10 mouse cellular contexts compared by ENCODE assay signal in the genomic region with DNA sequence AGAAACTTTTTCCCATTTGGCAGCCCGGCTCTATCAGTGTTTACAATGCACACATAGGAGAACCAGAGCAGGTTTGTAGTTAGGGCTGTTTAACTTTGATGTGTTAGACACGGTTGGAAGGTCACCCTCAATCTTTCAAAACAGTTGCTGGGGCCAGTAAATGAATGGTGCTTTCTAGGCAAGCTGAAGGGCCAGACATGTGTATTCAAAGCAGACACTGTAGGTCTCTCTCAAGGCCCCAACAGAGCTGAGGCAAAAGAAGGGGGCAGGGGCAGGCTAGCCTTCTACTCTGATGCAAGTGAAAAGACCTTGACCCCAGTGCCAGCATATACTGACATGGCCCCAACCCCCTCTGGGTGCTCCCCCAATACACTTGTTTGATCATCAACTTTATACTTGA. TPM values are rescaled to one million over a fixed set of nuclear protein-coding genes. Genes with fewer than 3 reads are reported as not detected.
DNase-seq lines count a peak whose midpoint lies in the region; ATAC-seq and TF ChIP-seq lines count a peak whose summit lies in the region.
"Had no signal": no experiment of that assay in that cellular context is flagged by ENCODE, and none has a peak within 500 bp of the region (broad histone marks: within the 10 kb centered on the region; RNA-seq: fewer than 3 reads in every experiment).

No protein-coding gene starts in this region.

- TF ChIP-seq POLR2A in testis, adult 2 months (IDR thresholded peaks at IDR 0.05; ENCODE audit: control insufficient read depth, low read depth, low read length): no peak

- no peak overlapping the region for H3K9ac ChIP-seq in hindbrain, embryonic 16.5 days (ENCODE audit: low read depth, low read length)
- no peak overlapping the region for H3K9ac ChIP-seq in kidney, embryonic 16.5 days (replicated peaks; ENCODE audit: low read length)

- no peak overlapping the region for H3K4me2 ChIP-seq in hindbrain, embryonic 16.5 days (ENCODE audit: low read length)
- peak overlapping the region; percentile 80 for H3K4me2 ChIP-seq in kidney, embryonic 16.5 days (replicated peaks; ENCODE audit: low read depth, low read length)

- no peak for ATAC-seq in hindbrain, embryonic 16.5 days
- peak; percentile 9; the same call in 1 of the 2 replicates for ATAC-seq in kidney, embryonic 16.5 days (ENCODE audit: low FRiP score, low TSS enrichment)

- TF ChIP-seq CTCF in testis, adult 2 months (IDR thresholded peaks at IDR 0.05; ENCODE audit: control insufficient read depth, insufficient read depth, insufficient replicate concordance, low read depth, low read length): no peak

- no peaks in the 10 kb centered on the region for H3K9me3 ChIP-seq in hindbrain, embryonic 10.5 days
- H3K9me3 ChIP-seq in hindbrain, embryonic 16.5 days (ENCODE audit: control insufficient read depth, low read length): no peaks in the 10 kb centered on the region
- H3K9me3 ChIP-seq in kidney, embryonic 16.5 days (ENCODE audit: low read length): no peaks in the 10 kb centered on the region

- H3K4me3 ChIP-seq in hindbrain, embryonic 10.5 days: peak overlapping the region; percentile 87; the same call in 1 of the 2 replicates
- H3K4me3 ChIP-seq in hindbrain, embryonic 16.5 days (ENCODE audit: low read length): no peak overlapping the region
- H3K4me3 ChIP-seq in testis, adult 2 months (ENCODE audit: control insufficient read depth, low read depth, low read length): peak overlapping the region; percentile 51
- H3K4me3 ChIP-seq in kidney, embryonic 16.5 days (ENCODE audit: low read length): peak overlapping the region; percentile 78

- 4% methylated on average over 2 of the region's 2 CpGs for WGBS in hindbrain, embryonic 10.5 days
- 3% methylated on average over 2 of the region's 2 CpGs for WGBS in hindbrain, embryonic 16.5 days
- 5% methylated on average over 2 of the region's 2 CpGs for WGBS in kidney, embryonic 16.5 days

- DNase-seq in hindbrain, embryonic 10.5 days (ENCODE audit: low spot score): no peak
- no peak for DNase-seq in testis, postnatal 10 days (ENCODE audit: low spot score)
- no peak for DNase-seq in ovary, postnatal 14 days (ENCODE audit: low spot score)
- no peak for DNase-seq in ovary, postnatal 10 days (ENCODE audit: low spot score)
- no peak for DNase-seq in right cerebral cortex, postnatal 36 days (ENCODE audit: low spot score in 2 of 2)
- DNase-seq: cerebellum, adult 9-11 months; gastrocnemius, postnatal 36 days had no signal

- peaks cover 30% of the 10 kb centered on the region for H3K27me3 ChIP-seq in hindbrain, embryonic 10.5 days (ENCODE audit: insufficient read depth, poor library complexity, severe bottlenecking)
- no peaks in the 10 kb centered on the region for H3K27me3 ChIP-seq in hindbrain, embryonic 16.5 days (replicated peaks; ENCODE audit: control insufficient read depth, insufficient read depth, low read length)
- no peaks in the 10 kb centered on the region for H3K27me3 ChIP-seq in testis, adult 2 months (ENCODE audit: control insufficient read depth, insufficient read depth, low read length)
- H3K27me3 ChIP-seq in kidney, embryonic 16.5 days (ENCODE audit: insufficient read depth, low read length): 0 out of 2 replicates have a peak, but pooled peaks cover 3% of the 10 kb centered on the region

- H3K27ac ChIP-seq in hindbrain, embryonic 10.5 days: no peak overlapping the region
- no peak overlapping the region for H3K27ac ChIP-seq in hindbrain, embryonic 16.5 days (ENCODE audit: low read depth, low read length)
- H3K27ac ChIP-seq in testis, adult 2 months (ENCODE audit: control insufficient read depth, insufficient read depth, low read depth, low read length): no peak overlapping the region
- peak overlapping the region; percentile 55; the same call in 1 of the 2 replicates for H3K27ac ChIP-seq in kidney, embryonic 16.5 days (ENCODE audit: low read length)

- H3K4me1 ChIP-seq in hindbrain, embryonic 10.5 days (replicated peaks): peaks cover 32% of the 10 kb centered on the region
- peaks cover 10% of the 10 kb centered on the region for H3K4me1 ChIP-seq in hindbrain, embryonic 16.5 days (ENCODE audit: control insufficient read depth, insufficient read depth, low read depth, low read length)
- peaks cover 17% of the 10 kb centered on the region for H3K4me1 ChIP-seq in testis, adult 2 months (ENCODE audit: control insufficient read depth, insufficient read depth, low read length)
- H3K4me1 ChIP-seq in kidney, embryonic 16.5 days (ENCODE audit: insufficient read depth, low read length): peaks cover 26% of the 10 kb centered on the region

- H3K36me3 ChIP-seq in hindbrain, embryonic 10.5 days: no peaks in the 10 kb centered on the region
- H3K36me3 ChIP-seq in hindbrain, embryonic 16.5 days (ENCODE audit: control insufficient read depth, insufficient read depth, low read length): no peaks in the 10 kb centered on the region
- no peaks in the 10 kb centered on the region for H3K36me3 ChIP-seq in testis, adult 2 months (ENCODE audit: control insufficient read depth, insufficient read depth, low read length)
- H3K36me3 ChIP-seq in kidney, embryonic 16.5 days (ENCODE audit: insufficient read depth, low read length): no peaks in the 10 kb centered on the region

RNA-seq across cellular contexts. Expression of gene Taok3, which starts 1.7 kb away (rescaled TPM):
- 10.4 and 16.4 TPM in 2 replicates for polyA plus RNA-seq in hindbrain, embryonic 10.5 days (2016; fragmentation: Nextera tagmentation; extraction: Ambion mirVana)
- 61.7 and 63.3 TPM in 2 replicates for polyA plus RNA-seq in hindbrain, embryonic 16.5 days (2015; fragmentation: Nextera tagmentation; extraction: Ambion mirVana)
- 5.7 and 6.0 TPM in 2 replicates for polyA plus RNA-seq in testis, adult 2 months (2012; rRNA removed)
- 18.8 and 20.1 TPM in 2 replicates for polyA plus RNA-seq in kidney, embryonic 16.5 days (2015; fragmentation: Nextera tagmentation; extraction: Ambion mirVana)

RNA-seq across cellular contexts. Expression of gene Suds3, which starts 5.7 kb away (rescaled TPM):
- 79.1 and 90.4 TPM in 2 replicates for polyA plus RNA-seq in hindbrain, embryonic 10.5 days (2016; fragmentation: Nextera tagmentation; extraction: Ambion mirVana)
- 70.0 and 76.7 TPM in 2 replicates for polyA plus RNA-seq in hindbrain, embryonic 16.5 days (2015; fragmentation: Nextera tagmentation; extraction: Ambion mirVana)
- polyA plus RNA-seq in testis, adult 2 months (2012; rRNA removed): 80.5 and 86.1 TPM in 2 replicates
- polyA plus RNA-seq in kidney, embryonic 16.5 days (2015; fragmentation: Nextera tagmentation; extraction: Ambion mirVana): 68.9 and 73.7 TPM in 2 replicates
